Mouse (Mus musculus) G1E (cell line): Measurements from ENCODE around the gene Isyna1. TPM values are rescaled to one million over a fixed set of nuclear protein-coding genes. Genes with fewer than 3 reads are reported as not detected.

ENCODE experiments used
- ATAC-seq: 2 replicates; pipeline ENCODE4 v1.8.0; 2016; ENCODE audit warnings: mild to moderate bottlenecking; ENCODE audit not compliant: insufficient number of reproducible peaks, poor library complexity, low FRiP score, severe bottlenecking; ENCODE audit errors: extremely low read depth
- DNase-seq: peaks from one replicate; pipeline ENCODE4 v3.0.0; 2012; ENCODE audit warnings: low spot score
- H3K27me3 ChIP-seq: 2 replicates; pipeline ENCODE4 v1.6.1; 2012; ENCODE audit warnings: mild to moderate bottlenecking, low read length, inconsistent platforms; ENCODE audit not compliant: insufficient read depth
- H3K36me3 ChIP-seq: replicated peaks from 2 replicates; pipeline ENCODE3; 2012; ENCODE audit warnings: mild to moderate bottlenecking, inconsistent platforms
- H3K4me1 ChIP-seq: 2 replicates; pipeline ENCODE4 v1.6.1; 2012; ENCODE audit warnings: low read depth, low read length, inconsistent platforms, mixed read lengths; ENCODE audit not compliant: insufficient read depth
- H3K4me3 ChIP-seq: 2 replicates; pipeline ENCODE4 v1.5.1; 2012; ENCODE audit warnings: low read depth, mild to moderate bottlenecking, inconsistent platforms, low read length, moderate library complexity, mixed read lengths
- H3K9me3 ChIP-seq: replicated peaks from 2 replicates; pipeline ENCODE4 v1.6.1; 2012; ENCODE audit warnings: inconsistent platforms
- CTCF ChIP-seq: IDR thresholded peaks from 2 replicates; pipeline ENCODE4 v1.5.1; 2012; ENCODE audit warnings: low read depth, low read length, inconsistent platforms, mixed read lengths
- GATA1 ChIP-seq: IDR thresholded peaks from 2 replicates; pipeline ENCODE4 v1.6.1; 2012; ENCODE audit warnings: borderline replicate concordance, low read length, inconsistent platforms, mixed read lengths
- GATA2 ChIP-seq: IDR thresholded peaks from 2 replicates; pipeline ENCODE4 v1.6.1; 2012; ENCODE audit warnings: low read depth, low read length, inconsistent platforms, borderline replicate concordance
- POLR2AphosphoS5 ChIP-seq: IDR thresholded peaks from 2 replicates; pipeline ENCODE4 v1.6.1; 2012; ENCODE audit warnings: low read depth, low read length, inconsistent platforms; ENCODE audit not compliant: insufficient replicate concordance
- TAL1 ChIP-seq: conservative IDR thresholded peaks from 2 replicates; pipeline ENCODE4 v1.6.1; 2012; ENCODE audit warnings: low read depth, low read length, inconsistent platforms, mixed read lengths
- polyA plus RNA-seq: library from polyadenylated mRNA; stranded (reverse); fragments of >175 nt; gene quantifications from 2 replicates; pipeline ENCODE4 v1.2.3, GENCODE M21; 2012
- total RNA-seq, 2 experiments: library from RNA; stranded (forward) in 1 of 2; stranded (reverse) in 1 of 2; fragments of 200-1000 nt in 1 of 2; fragments of >200 nt in 1 of 2; fragmentation: Nextera tagmentation in 1 of 2; gene quantifications; 2 replicates each; pipeline ENCODE4 v1.2.3; 2014 to 2017

Isyna1 gene
- total and polyA plus RNA-seq, 3 experiments = 22.9 to 141 (median 35.8) TPM

DNA sequence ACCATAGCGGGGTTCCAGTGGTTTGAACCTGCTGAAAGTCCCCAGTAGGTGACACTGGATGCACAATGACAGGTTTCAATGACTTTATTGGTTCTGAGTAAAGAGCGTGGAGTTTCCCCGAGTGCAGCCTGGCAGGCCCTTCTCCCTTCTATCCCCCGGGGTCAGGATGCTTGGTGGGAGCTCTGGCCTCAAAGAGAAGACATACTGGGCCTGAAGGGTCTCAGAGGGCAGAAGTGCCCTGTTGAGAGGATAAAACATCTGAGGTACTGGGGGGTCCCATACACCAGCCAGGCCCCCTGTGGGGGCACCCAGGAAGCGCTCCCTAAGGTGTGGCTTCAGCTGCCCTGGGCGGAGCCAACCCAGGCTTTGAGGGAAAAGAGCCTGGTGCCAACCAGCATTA, 52.2 kb downstream of the Isyna1 start:
- Histone ChIP-seq H3K9me3 (no peaks in the 10 kb centered on the region), H3K36me3 (peaks cover 32% of the 10 kb centered on the region), H3K4me3 (no peak overlapping the region), H3K4me1 (peaks cover 32% of the 10 kb centered on the region), H3K27me3 (peaks cover 10% of the 10 kb centered on the region; the same call in 1 of the 2 replicates)
- DNase-seq = no peak
- no peak for TF ChIP-seq TAL1
- no peak for TF ChIP-seq POLR2AphosphoS5
- TF ChIP-seq GATA1 = no peak
- TF ChIP-seq CTCF = no peak
- TF ChIP-seq GATA2 = no peak
- no peak for ATAC-seq

- no peak for TF ChIP-seq GATA1
- TF ChIP-seq GATA2 = no peak
- TF ChIP-seq TAL1 = no peak
- TF ChIP-seq POLR2AphosphoS5 = no peak
- no peak for TF ChIP-seq CTCF
- peaks cover 36% of the 10 kb centered on the region for H3K36me3 ChIP-seq
- H3K4me1 ChIP-seq = peaks cover 32% of the 10 kb centered on the region
- DNase-seq (no peak), ATAC-seq (no peak)
- no peak overlapping the region for H3K4me3 ChIP-seq
- H3K9me3 ChIP-seq = no peaks in the 10 kb centered on the region
- peaks cover 10% of the 10 kb centered on the region; the same call in 1 of the 2 replicates for H3K27me3 ChIP-seq
These were observed 52.6 kb downstream of the Isyna1 start for GRCm38 (mm10) chr8:70646775-70647174.

Other genes starting within 250 kb of the Isyna1 start
Only the 20 nearest of the 26 such genes appear.
- gene Crtc1, start 154.8 kb upstream of the Isyna1 start, total RNA-seq (2014; fragmentation: Nextera tagmentation) = 15.3 and 17.9 TPM in 2 replicates
- 1.4 and 1.6 TPM in 2 replicates for gene Crtc1, start 154.8 kb upstream of the Isyna1 start, total RNA-seq (2017)
- gene Crtc1, start 154.8 kb upstream of the Isyna1 start, polyA plus RNA-seq = 17.6 and 18.8 TPM in 2 replicates
- 23.6 and 23.8 TPM in 2 replicates for gene Klhl26, start 117.4 kb upstream of the Isyna1 start, total RNA-seq (2014; fragmentation: Nextera tagmentation)
- 11.6 and 13.9 TPM in 2 replicates for gene Klhl26, start 117.4 kb upstream of the Isyna1 start, total RNA-seq (2017)
- 10.8 and 12.8 TPM in 2 replicates for gene Klhl26, start 117.4 kb upstream of the Isyna1 start, polyA plus RNA-seq
- gene Tmem59l, start 107.0 kb upstream of the Isyna1 start, total RNA-seq (2014; fragmentation: Nextera tagmentation) = not detected in 2 replicates
- 0.12 TPM in 1 of 2 replicates, not detected in the other for gene Tmem59l, start 107.0 kb upstream of the Isyna1 start, total RNA-seq (2017)
- gene Tmem59l, start 107.0 kb upstream of the Isyna1 start, polyA plus RNA-seq = 0.03 TPM in 1 of 2 replicates, not detected in the other
- not detected in 2 replicates for gene Crlf1, start 101.2 kb upstream of the Isyna1 start, total RNA-seq (2014; fragmentation: Nextera tagmentation)
- not detected in 2 replicates for gene Crlf1, start 101.2 kb upstream of the Isyna1 start, total RNA-seq (2017)
- gene Crlf1, start 101.2 kb upstream of the Isyna1 start, polyA plus RNA-seq = not detected in 2 replicates
- 43.6 and 44.2 TPM in 2 replicates for gene Rex1bd, start 87.6 kb upstream of the Isyna1 start, total RNA-seq (2014; fragmentation: Nextera tagmentation)
- gene Rex1bd, start 87.6 kb upstream of the Isyna1 start, total RNA-seq (2017) = 86.9 and 94.9 TPM in 2 replicates
- gene Rex1bd, start 87.6 kb upstream of the Isyna1 start, polyA plus RNA-seq = 187 and 223 TPM in 2 replicates
- 4,646 and 5,141 TPM in 2 replicates for gene Uba52, start 83.6 kb upstream of the Isyna1 start, total RNA-seq (2014; fragmentation: Nextera tagmentation)
- 3,490 and 3,572 TPM in 2 replicates for gene Uba52, start 83.6 kb upstream of the Isyna1 start, total RNA-seq (2017)
- gene Uba52, start 83.6 kb upstream of the Isyna1 start, polyA plus RNA-seq = 592 and 1,322 TPM in 2 replicates
- 228 and 232 TPM in 2 replicates for gene Fkbp8, start 66.6 kb upstream of the Isyna1 start, total RNA-seq (2014; fragmentation: Nextera tagmentation)
- gene Fkbp8, start 66.6 kb upstream of the Isyna1 start, total RNA-seq (2017) = 206 and 221 TPM in 2 replicates
- gene Fkbp8, start 66.6 kb upstream of the Isyna1 start, polyA plus RNA-seq = 939 and 1,510 TPM in 2 replicates
- 180 and 189 TPM in 2 replicates for gene Kxd1, start 66.4 kb upstream of the Isyna1 start, total RNA-seq (2014; fragmentation: Nextera tagmentation)
- 47.5 and 50.9 TPM in 2 replicates for gene Kxd1, start 66.4 kb upstream of the Isyna1 start, total RNA-seq (2017)
- 40.0 and 49.9 TPM in 2 replicates for gene Kxd1, start 66.4 kb upstream of the Isyna1 start, polyA plus RNA-seq
- gene Ell, start 54.9 kb upstream of the Isyna1 start, total RNA-seq (2014; fragmentation: Nextera tagmentation) = 20.8 and 22.7 TPM in 2 replicates
- 7.6 and 9.1 TPM in 2 replicates for gene Ell, start 54.9 kb upstream of the Isyna1 start, total RNA-seq (2017)
- 56.4 and 59.0 TPM in 2 replicates for gene Ell, start 54.9 kb upstream of the Isyna1 start, polyA plus RNA-seq
- gene Ssbp4, start 14.5 kb downstream of the Isyna1 start, total RNA-seq (2014; fragmentation: Nextera tagmentation) = 21.7 and 31.0 TPM in 2 replicates
- gene Ssbp4, start 14.5 kb downstream of the Isyna1 start, total RNA-seq (2017) = 51.7 and 114 TPM in 2 replicates
- gene Ssbp4, start 14.5 kb downstream of the Isyna1 start, polyA plus RNA-seq = 606 and 1,025 TPM in 2 replicates
- gene Lrrc25, start 21.8 kb downstream of the Isyna1 start, total RNA-seq (2014; fragmentation: Nextera tagmentation) = 1.3 and 2.6 TPM in 2 replicates
- 1.2 and 1.6 TPM in 2 replicates for gene Lrrc25, start 21.8 kb downstream of the Isyna1 start, total RNA-seq (2017)
- 1.6 and 1.7 TPM in 2 replicates for gene Lrrc25, start 21.8 kb downstream of the Isyna1 start, polyA plus RNA-seq
- gene Gdf15, start 38.1 kb downstream of the Isyna1 start, total RNA-seq (2014; fragmentation: Nextera tagmentation) = not detected in 2 replicates
- not detected in 2 replicates for gene Gdf15, start 38.1 kb downstream of the Isyna1 start, total RNA-seq (2017)
- 0.03 and 0.06 TPM in 2 replicates for gene Gdf15, start 38.1 kb downstream of the Isyna1 start, polyA plus RNA-seq
- gene Pgpep1, start 66.0 kb downstream of the Isyna1 start, total RNA-seq (2014; fragmentation: Nextera tagmentation) = 16.6 and 23.1 TPM in 2 replicates
- gene Pgpep1, start 66.0 kb downstream of the Isyna1 start, total RNA-seq (2017) = 9.4 and 9.5 TPM in 2 replicates
- 3.1 and 3.3 TPM in 2 replicates for gene Pgpep1, start 66.0 kb downstream of the Isyna1 start, polyA plus RNA-seq
- 94.1 and 95.7 TPM in 2 replicates for gene Lsm4, start 78.9 kb downstream of the Isyna1 start, total RNA-seq (2014; fragmentation: Nextera tagmentation)
- 151 and 174 TPM in 2 replicates for gene Lsm4, start 78.9 kb downstream of the Isyna1 start, total RNA-seq (2017)
- gene Lsm4, start 78.9 kb downstream of the Isyna1 start, polyA plus RNA-seq = 889 and 1,166 TPM in 2 replicates
- gene Jund, start 104.6 kb downstream of the Isyna1 start, total RNA-seq (2014; fragmentation: Nextera tagmentation) = 60.3 and 72.4 TPM in 2 replicates
- gene Jund, start 104.6 kb downstream of the Isyna1 start, total RNA-seq (2017) = 40.2 and 75.5 TPM in 2 replicates
- gene Jund, start 104.6 kb downstream of the Isyna1 start, polyA plus RNA-seq = 183 and 252 TPM in 2 replicates
- not detected in 2 replicates for gene Iqcn, start 109.1 kb downstream of the Isyna1 start, total RNA-seq (2014; fragmentation: Nextera tagmentation)
- gene Iqcn, start 109.1 kb downstream of the Isyna1 start, total RNA-seq (2017) = 0.05 and 0.06 TPM in 2 replicates
- gene Iqcn, start 109.1 kb downstream of the Isyna1 start, polyA plus RNA-seq = 0.02 TPM in 1 of 2 replicates, not detected in the other
- 1.6 and 3.7 TPM in 2 replicates for gene Gm3336, start 124.2 kb downstream of the Isyna1 start, total RNA-seq (2014; fragmentation: Nextera tagmentation)
- 0.93 and 2.8 TPM in 2 replicates for gene Gm3336, start 124.2 kb downstream of the Isyna1 start, total RNA-seq (2017)
- gene Gm3336, start 124.2 kb downstream of the Isyna1 start, polyA plus RNA-seq = 0.66 and 0.68 TPM in 2 replicates
- gene Pde4c, start 129.3 kb downstream of the Isyna1 start, total RNA-seq (2014; fragmentation: Nextera tagmentation) = 0.83 TPM in 1 of 2 replicates, not detected in the other
- 0.22 TPM in 1 of 2 replicates, not detected in the other for gene Pde4c, start 129.3 kb downstream of the Isyna1 start, total RNA-seq (2017)
- 0.41 and 0.95 TPM in 2 replicates for gene Pde4c, start 129.3 kb downstream of the Isyna1 start, polyA plus RNA-seq
- 11.2 and 11.4 TPM in 2 replicates for gene Rab3a, start 160.3 kb downstream of the Isyna1 start, total RNA-seq (2014; fragmentation: Nextera tagmentation)
- 4.6 and 7.0 TPM in 2 replicates for gene Rab3a, start 160.3 kb downstream of the Isyna1 start, total RNA-seq (2017)
- 10.8 and 15.4 TPM in 2 replicates for gene Rab3a, start 160.3 kb downstream of the Isyna1 start, polyA plus RNA-seq
- 63.1 and 67.1 TPM in 2 replicates for gene Mpv17l2, start 166.6 kb downstream of the Isyna1 start, total RNA-seq (2014; fragmentation: Nextera tagmentation)
- gene Mpv17l2, start 166.6 kb downstream of the Isyna1 start, total RNA-seq (2017) = 13.5 and 13.9 TPM in 2 replicates
- gene Mpv17l2, start 166.6 kb downstream of the Isyna1 start, polyA plus RNA-seq = 89.1 and 101 TPM in 2 replicates